Mouse (Mus musculus): Measurements from ENCODE around the gene Tcea2. TPM values are rescaled to one million over a fixed set of nuclear protein-coding genes. Genes with fewer than 3 reads are reported as not detected.

Gene Tcea2
- 24.7 and 25.3 TPM in 2 replicates for polyA plus RNA-seq (2014; fragmentation: Nextera tagmentation; extraction: Ambion mirVana)

GRCm38 (mm10) chr2:181679951-181680715 is at the start of gene Tcea2:
Tcea2 (plus strand) TSS chr2:181680310.
- Histone ChIP-seq H3K9ac (ENCODE audit: low read length) (peak within 1 kb of the TSS; percentile 84), H3K36me3 (ENCODE audit: control insufficient read depth, insufficient read depth, low read length) (peaks cover 4% of the 10 kb centered on the region; the same call in 1 of the 2 replicates), H3K27me3 (replicated peaks; ENCODE audit: control insufficient read depth, insufficient read depth, low read length) (no peaks in the 10 kb centered on the region), H3K9me3 (ENCODE audit: control insufficient read depth, low read length) (no peaks in the 10 kb centered on the region), H3K4me2 (ENCODE audit: low read length) (peak within 1 kb of the TSS; percentile 95), H3K27ac (ENCODE audit: low read depth) (no peak within 1 kb of the TSS; the same call in 1 of the 2 replicates), H3K4me1 (replicated peaks; ENCODE audit: control insufficient read depth, insufficient read depth, low read length) (peaks cover 11% of the 10 kb centered on the region; the same call in 1 of the 2 replicates), H3K4me3 (ENCODE audit: low read depth, low read length) (peak within 1 kb of the TSS; percentile 66)
- under 1% methylated on average over 69 of the region's 69 CpGs for WGBS
- ATAC-seq (replicated peaks; ENCODE audit: low FRiP score, low TSS enrichment, low read depth) (peak; percentile 63), DNase-seq (ENCODE audit: low spot score) (peak; percentile 90)

GRCm38 (mm10) chr2:181632624-181633023 is 47.5 kb upstream of the Tcea2 start:
- Histone ChIP-seq H3K4me2 (ENCODE audit: low read length) (no peak overlapping the region), H3K27ac (ENCODE audit: low read depth) (no peak overlapping the region), H3K36me3 (ENCODE audit: control insufficient read depth, insufficient read depth, low read length) (peaks cover 69% of the 10 kb centered on the region), H3K9ac (ENCODE audit: low read length) (no peak overlapping the region), H3K9me3 (ENCODE audit: control insufficient read depth, low read length) (no peaks in the 10 kb centered on the region), H3K4me3 (ENCODE audit: low read depth, low read length) (no peak overlapping the region), H3K4me1 (replicated peaks; ENCODE audit: control insufficient read depth, insufficient read depth, low read length) (no peaks in the 10 kb centered on the region), H3K27me3 (replicated peaks; ENCODE audit: control insufficient read depth, insufficient read depth, low read length) (no peaks in the 10 kb centered on the region)
- ATAC-seq (replicated peaks; ENCODE audit: low FRiP score, low TSS enrichment, low read depth) (no peak), DNase-seq (ENCODE audit: low spot score) (no peak)
- whole genome bisulfite sequencing: 93% methylated on average over 6 of the region's 6 CpGs

DNA sequence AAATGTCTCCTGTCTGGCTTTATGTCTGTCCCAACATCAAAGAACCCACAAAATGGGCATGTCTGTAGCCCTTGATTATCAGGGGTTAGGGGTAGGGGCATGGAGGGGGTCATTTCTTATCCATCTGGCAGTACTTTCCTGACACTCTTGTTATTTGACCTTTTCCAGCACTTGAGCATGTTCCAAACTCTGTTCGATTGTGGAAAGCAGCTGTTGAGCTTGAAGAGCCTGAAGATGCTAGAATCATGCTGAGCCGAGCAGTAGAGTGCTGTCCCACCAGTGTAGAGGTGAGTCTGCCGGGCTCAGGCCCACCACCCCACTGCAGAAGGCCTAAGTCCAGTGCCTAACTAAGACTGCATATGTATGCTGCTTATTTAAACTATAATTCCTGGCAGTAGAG is 44.2 kb upstream of the Tcea2 start:
- WGBS: 96% methylated on average over 3 of the region's 3 CpGs
- no peaks in the 10 kb centered on the region for H3K27me3 ChIP-seq (replicated peaks; ENCODE audit: control insufficient read depth, insufficient read depth, low read length)
- ATAC-seq (replicated peaks; ENCODE audit: low FRiP score, low TSS enrichment, low read depth) (no peak), DNase-seq (ENCODE audit: low spot score) (no peak)
- H3K4me1 ChIP-seq (replicated peaks; ENCODE audit: control insufficient read depth, insufficient read depth, low read length): no peaks in the 10 kb centered on the region
- peaks cover 87% of the 10 kb centered on the region for H3K36me3 ChIP-seq (ENCODE audit: control insufficient read depth, insufficient read depth, low read length)
- no peak overlapping the region for H3K9ac ChIP-seq (ENCODE audit: low read length)
- H3K4me2 ChIP-seq (ENCODE audit: low read length): no peak overlapping the region
- no peaks in the 10 kb centered on the region for H3K9me3 ChIP-seq (ENCODE audit: control insufficient read depth, low read length)
- no peak overlapping the region for H3K27ac ChIP-seq (ENCODE audit: low read depth)
- no peak overlapping the region for H3K4me3 ChIP-seq (ENCODE audit: low read depth, low read length)

DNA sequence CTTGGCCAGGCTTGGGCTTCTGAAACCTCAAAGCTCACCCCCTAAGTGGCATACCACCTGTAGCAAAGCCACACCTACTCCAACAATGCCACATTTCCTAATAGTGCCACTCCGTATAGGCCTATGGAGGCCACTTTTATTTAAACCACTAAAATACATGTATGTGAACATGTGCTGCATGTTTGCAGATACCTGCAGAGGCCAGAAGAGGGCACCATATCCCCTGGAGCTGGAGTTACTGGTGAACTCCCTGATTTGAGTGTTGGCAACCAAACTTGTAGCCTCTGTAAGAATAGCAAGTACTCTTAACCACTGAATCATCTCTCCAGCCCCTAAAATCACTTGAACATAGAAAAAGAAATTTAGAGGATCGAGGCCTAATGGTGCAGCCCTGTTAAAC is 35.7 kb upstream of the Tcea2 start:
- Histone ChIP-seq H3K9me3 (ENCODE audit: control insufficient read depth, low read length) (no peaks in the 10 kb centered on the region), H3K4me2 (ENCODE audit: low read length) (no peak overlapping the region), H3K27ac (ENCODE audit: low read depth) (no peak overlapping the region), H3K9ac (ENCODE audit: low read length) (no peak overlapping the region), H3K27me3 (replicated peaks; ENCODE audit: control insufficient read depth, insufficient read depth, low read length) (no peaks in the 10 kb centered on the region), H3K4me1 (replicated peaks; ENCODE audit: control insufficient read depth, insufficient read depth, low read length) (no peaks in the 10 kb centered on the region), H3K36me3 (ENCODE audit: control insufficient read depth, insufficient read depth, low read length) (peaks cover 83% of the 10 kb centered on the region), H3K4me3 (ENCODE audit: low read depth, low read length) (no peak overlapping the region)
- no peak for ATAC-seq (replicated peaks; ENCODE audit: low FRiP score, low TSS enrichment, low read depth)
- DNase-seq (ENCODE audit: low spot score): no peak
- WGBS: 96% methylated on average over 2 of the region's 2 CpGs

GRCm38 (mm10) chr2:181645666-181646065 is 34.4 kb upstream of the Tcea2 start:
- Histone ChIP-seq H3K27ac (ENCODE audit: low read depth) (no peak overlapping the region), H3K36me3 (ENCODE audit: control insufficient read depth, insufficient read depth, low read length) (peaks cover 83% of the 10 kb centered on the region), H3K4me3 (ENCODE audit: low read depth, low read length) (no peak overlapping the region), H3K4me1 (replicated peaks; ENCODE audit: control insufficient read depth, insufficient read depth, low read length) (no peaks in the 10 kb centered on the region), H3K9me3 (ENCODE audit: control insufficient read depth, low read length) (no peaks in the 10 kb centered on the region), H3K9ac (ENCODE audit: low read length) (no peak overlapping the region), H3K27me3 (replicated peaks; ENCODE audit: control insufficient read depth, insufficient read depth, low read length) (no peaks in the 10 kb centered on the region), H3K4me2 (ENCODE audit: low read length) (no peak overlapping the region)
- 91% methylated on average over 3 of the region's 3 CpGs for WGBS
- DNase-seq (ENCODE audit: low spot score) (no peak), ATAC-seq (replicated peaks; ENCODE audit: low FRiP score, low TSS enrichment, low read depth) (no peak)

DNA sequence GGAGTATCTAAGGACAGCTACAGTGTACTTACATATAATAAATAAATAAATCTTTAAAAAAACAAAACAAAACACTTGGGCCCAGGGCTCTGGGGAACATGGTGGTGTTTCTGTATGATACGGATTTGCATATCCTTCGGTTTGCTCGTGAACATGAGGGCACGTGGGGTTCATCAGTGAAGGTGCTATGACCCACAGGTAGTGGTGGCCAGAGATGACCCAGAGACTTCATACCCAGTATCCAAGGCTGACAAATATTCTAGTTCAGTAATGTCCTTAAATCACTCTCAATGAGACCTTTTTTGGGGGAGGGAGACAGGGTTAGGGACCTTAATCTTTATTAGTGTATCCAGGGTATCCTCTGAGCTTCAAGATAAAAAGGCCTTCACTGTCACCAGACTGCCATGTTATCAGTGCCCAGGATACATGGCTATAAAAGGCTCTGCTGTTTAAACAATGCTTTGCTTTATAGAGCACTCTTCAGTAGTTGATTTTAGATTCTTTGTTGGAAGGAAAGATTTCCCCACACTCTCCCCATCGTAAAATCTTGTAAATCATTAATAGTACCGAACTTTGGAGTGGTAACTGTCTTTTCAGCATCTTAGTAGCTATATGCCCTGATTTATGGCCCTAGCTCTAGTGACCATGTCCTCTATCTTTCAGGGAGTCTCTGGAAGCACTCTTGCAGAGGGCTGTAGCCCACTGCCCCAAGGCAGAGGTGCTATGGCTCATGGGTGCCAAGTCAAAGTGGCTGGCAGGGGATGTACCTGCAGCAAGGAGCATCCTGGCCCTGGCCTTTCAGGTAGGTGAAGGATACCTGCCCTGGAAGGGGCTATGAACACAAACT is 33.3 kb upstream of the Tcea2 start:
- ATAC-seq (replicated peaks; ENCODE audit: low FRiP score, low TSS enrichment, low read depth) (peak; percentile 84), DNase-seq (ENCODE audit: low spot score) (peak; percentile 60)
- 76% methylated on average over 6 of the region's 6 CpGs for WGBS
- H3K4me2 ChIP-seq (ENCODE audit: low read length): no peak overlapping the region
- no peaks in the 10 kb centered on the region for H3K9me3 ChIP-seq (ENCODE audit: control insufficient read depth, low read length)
- H3K27ac ChIP-seq (ENCODE audit: low read depth): no peak overlapping the region
- no peak overlapping the region for H3K9ac ChIP-seq (ENCODE audit: low read length)
- H3K36me3 ChIP-seq (ENCODE audit: control insufficient read depth, insufficient read depth, low read length): peaks cover 84% of the 10 kb centered on the region
- H3K27me3 ChIP-seq (replicated peaks; ENCODE audit: control insufficient read depth, insufficient read depth, low read length): no peaks in the 10 kb centered on the region
- no peaks in the 10 kb centered on the region for H3K4me1 ChIP-seq (replicated peaks; ENCODE audit: control insufficient read depth, insufficient read depth, low read length)
- no peak overlapping the region for H3K4me3 ChIP-seq (ENCODE audit: low read depth, low read length)

DNA sequence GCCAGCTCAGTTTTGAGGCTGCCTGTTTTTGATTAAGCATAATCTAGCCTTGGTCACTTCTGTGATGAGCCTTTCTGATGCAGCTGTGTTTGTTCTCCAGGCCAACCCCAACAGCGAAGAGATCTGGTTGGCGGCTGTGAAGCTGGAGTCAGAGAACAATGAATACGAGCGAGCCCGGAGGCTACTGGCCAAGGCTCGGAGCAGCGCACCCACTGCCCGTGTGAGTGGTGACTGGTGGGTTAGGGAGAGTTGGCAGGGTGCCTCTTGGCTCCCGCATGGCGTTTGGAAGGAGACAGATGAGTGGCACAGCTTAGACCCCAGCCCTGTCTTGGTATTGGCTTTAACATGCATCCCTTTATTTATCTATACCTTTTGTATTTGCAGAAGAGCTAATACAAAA is 31.2 kb upstream of the Tcea2 start:
- Histone ChIP-seq H3K9me3 (ENCODE audit: control insufficient read depth, low read length) (no peaks in the 10 kb centered on the region), H3K4me2 (ENCODE audit: low read length) (no peak overlapping the region), H3K4me3 (ENCODE audit: low read depth, low read length) (no peak overlapping the region), H3K9ac (ENCODE audit: low read length) (no peak overlapping the region), H3K27me3 (replicated peaks; ENCODE audit: control insufficient read depth, insufficient read depth, low read length) (no peaks in the 10 kb centered on the region), H3K36me3 (ENCODE audit: control insufficient read depth, insufficient read depth, low read length) (peaks cover 90% of the 10 kb centered on the region), H3K27ac (ENCODE audit: low read depth) (no peak overlapping the region), H3K4me1 (replicated peaks; ENCODE audit: control insufficient read depth, insufficient read depth, low read length) (no peaks in the 10 kb centered on the region)
- ATAC-seq (replicated peaks; ENCODE audit: low FRiP score, low TSS enrichment, low read depth) (no peak), DNase-seq (ENCODE audit: low spot score) (no peak)
- WGBS: 97% methylated on average over 10 of the region's 10 CpGs

- H3K9me3 ChIP-seq (ENCODE audit: control insufficient read depth, low read length): no peaks in the 10 kb centered on the region
- H3K4me3 ChIP-seq (ENCODE audit: low read depth, low read length): no peak overlapping the region
- H3K36me3 ChIP-seq (ENCODE audit: control insufficient read depth, insufficient read depth, low read length): peaks cover 90% of the 10 kb centered on the region
- no peak overlapping the region for H3K9ac ChIP-seq (ENCODE audit: low read length)
- no peaks in the 10 kb centered on the region for H3K27me3 ChIP-seq (replicated peaks; ENCODE audit: control insufficient read depth, insufficient read depth, low read length)
- no peaks in the 10 kb centered on the region for H3K4me1 ChIP-seq (replicated peaks; ENCODE audit: control insufficient read depth, insufficient read depth, low read length)
- no peak overlapping the region for H3K27ac ChIP-seq (ENCODE audit: low read depth)
- DNase-seq (ENCODE audit: low spot score) (no peak), ATAC-seq (replicated peaks; ENCODE audit: low FRiP score, low TSS enrichment, low read depth) (peak; percentile 7; the same call in 1 of the 2 replicates)
- no peak overlapping the region for H3K4me2 ChIP-seq (ENCODE audit: low read length)
Observed at GRCm38 (mm10) chr2:181653065-181653464, 27.0 kb upstream of the Tcea2 start.
